Mouse (Mus musculus) gastrocnemius, adult 2 months (tissue): Measurements from ENCODE around the gene Fbxl3. TPM values are rescaled to one million over a fixed set of nuclear protein-coding genes. Genes with fewer than 3 reads are reported as not detected.
A peak's percentile ranks its signal among the peaks of the same experiment; 100 is the strongest.

Experiments
- DNase-seq: peaks from one replicate; pipeline ENCODE4 v3.0.0; 2022
- H3K27ac ChIP-seq: fragments of 200-600 bp; 2 replicates; pipeline ENCODE4 v1.8.1; 2022; ENCODE audit warnings: mild to moderate bottlenecking
- H3K4me3 ChIP-seq: fragments of 200-600 bp; 2 replicates; pipeline ENCODE4 v1.8.1; 2022; ENCODE audit warnings: mild to moderate bottlenecking, moderate library complexity
- CTCF ChIP-seq: fragments of 200-600 bp; IDR thresholded peaks from 2 replicates; pipeline ENCODE4 v1.8.1; 2022; ENCODE audit warnings: antibody characterized with exemption, mild to moderate bottlenecking, moderate library complexity
- intact Hi-C: fragments of 180-260 bp; cut with DNase I; formaldehyde crosslinking; loops from one replicate; pipeline ENCODE4 v1.15.1; 2025
- total RNA-seq, 2 experiments: library from RNA; stranded (reverse); gene quantifications; 2 replicates each; pipeline ENCODE4 v1.2.3; 2021

Fbxl3 gene
- total RNA-seq, 2 experiments from 2014 or later: 54.1 to 54.3 TPM

GRCm38 (mm10) chr14:103078006-103078912, 21.1 kb downstream of the Fbxl3 start:
- intact Hi-C loops: no loop called here
- Histone ChIP-seq H3K4me3 (no peak overlapping the region), H3K27ac (no peak overlapping the region)
- no peak for TF ChIP-seq CTCF
- no peak for DNase-seq

GRCm38 (mm10) chr14:103077272-103078005, 21.9 kb downstream of the Fbxl3 start:
- Histone ChIP-seq H3K27ac (no peak overlapping the region), H3K4me3 (no peak overlapping the region)
- intact Hi-C loops: no loop called here
- no peak for DNase-seq
- no peak for TF ChIP-seq CTCF

- Histone ChIP-seq H3K27ac (no peak overlapping the region), H3K4me3 (no peak overlapping the region)
- TF ChIP-seq CTCF: no peak
- intact Hi-C loops: no loop called here
- no peak for DNase-seq
These were observed 24.2 kb downstream of the Fbxl3 start for GRCm38 (mm10) chr14:103075166-103075565.

- intact Hi-C loops: no loop called here
These were observed 25.5 kb downstream of the Fbxl3 start for GRCm38 (mm10) chr14:103073825-103074224.

DNA sequence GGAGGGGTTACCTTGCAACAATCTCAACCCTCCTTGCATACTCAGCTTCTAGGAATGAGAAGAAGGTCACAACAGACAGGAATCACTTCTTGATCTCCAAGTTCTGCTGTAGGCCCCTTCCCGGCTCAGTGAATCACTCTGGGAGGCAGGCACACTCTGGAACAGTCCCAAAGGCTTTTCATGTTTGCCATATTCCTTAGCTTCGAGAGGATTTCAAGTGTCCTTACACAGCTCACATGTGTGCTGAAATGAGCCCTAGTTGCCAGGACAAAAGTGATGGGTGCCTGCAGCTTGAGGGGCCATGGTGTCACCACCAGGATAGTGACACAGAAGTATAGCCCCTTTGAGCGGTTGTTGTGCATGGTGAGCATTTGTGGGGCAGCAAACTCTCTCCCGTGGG, 26.6 kb downstream of the Fbxl3 start:
- H3K27ac ChIP-seq: no peak overlapping the region
- no peak overlapping the region for H3K4me3 ChIP-seq
- no peak for TF ChIP-seq CTCF
- intact Hi-C loops: no loop called here
- no peak for DNase-seq

More at GRCm38 (mm10) chr14:103073825-103074224, 25.5 kb downstream of the Fbxl3 start:
- Histone ChIP-seq H3K4me3 (no peak overlapping the region), H3K27ac (no peak overlapping the region)
- no peak for DNase-seq
- TF ChIP-seq CTCF: no peak

DNA sequence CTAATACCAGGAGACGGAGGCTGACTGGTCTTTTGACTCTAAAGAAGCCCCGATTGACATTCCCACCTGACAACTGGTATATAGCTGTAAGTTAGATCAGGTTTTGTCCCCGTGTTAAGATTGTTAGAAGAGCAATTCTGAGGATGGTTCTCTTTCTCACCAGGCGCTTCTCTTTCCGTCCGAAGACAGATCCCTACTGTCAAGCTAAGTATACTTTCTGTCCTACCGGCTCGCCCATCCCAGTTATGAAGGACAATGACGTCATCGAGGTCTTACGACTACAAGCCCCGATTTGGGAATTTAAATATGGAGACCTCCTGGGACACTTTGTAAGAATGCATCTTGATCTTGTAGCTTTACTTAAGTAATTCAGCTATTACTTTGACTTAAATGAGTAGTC, 27.9 kb downstream of the Fbxl3 start:
- intact Hi-C loops: loop anchor here (2.0 kb wide), 1 partner anchor 15 kb away; no protein-coding TSS in a partner anchor
- no peak overlapping the region for H3K4me3 ChIP-seq
- DNase-seq: no peak
- no peak for TF ChIP-seq CTCF
- no peak overlapping the region; the same call in 1 of the 2 replicates for H3K27ac ChIP-seq

DNA sequence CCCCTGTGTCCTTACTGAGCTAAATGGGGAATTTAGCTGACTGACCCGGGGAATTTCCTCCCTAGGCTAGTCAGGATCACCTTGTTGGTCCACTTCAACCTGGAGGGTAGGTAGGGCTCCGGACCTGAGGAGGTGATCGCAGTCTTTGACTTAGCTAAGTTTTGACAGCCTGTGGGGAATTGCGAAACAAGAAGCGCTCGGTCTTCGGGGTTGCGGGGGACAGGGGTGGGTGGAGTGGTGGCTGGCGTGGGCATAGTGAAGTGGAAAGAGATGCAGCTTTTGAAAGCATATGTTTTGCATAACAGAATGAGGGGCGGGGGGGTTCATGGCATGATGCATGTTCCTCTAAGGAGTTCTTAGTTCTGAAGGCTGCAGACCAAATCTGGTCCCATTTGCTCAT, 28.6 kb downstream of the Fbxl3 start:
- intact Hi-C loops: loop anchor here (1.0 to 2.0 kb wide), 2 partner anchors 16 to 29 kb away; partner anchors contain the start of gene Fbxl3
- TF ChIP-seq CTCF: no peak
- H3K27ac ChIP-seq: peak overlapping the region; percentile 96
- peak; percentile 47 for DNase-seq
- peak overlapping the region; percentile 78 for H3K4me3 ChIP-seq

GRCm38 (mm10) chr14:103069864-103070611, 29.3 kb downstream of the Fbxl3 start, which contains the start of gene Cln5:
Gene Cln5 (plus strand): TSS chr14:103070216.
- Histone ChIP-seq H3K27ac (peak within 1 kb of the TSS; percentile 96), H3K4me3 (peak within 1 kb of the TSS; percentile 78)
- TF ChIP-seq CTCF: peak; percentile 36; the same call in 1 of the 2 replicates
- DNase-seq: peak; percentile 98
- intact Hi-C loops: loop anchor here (1.0 to 5.0 kb wide), 3 partner anchors 17 to 467 kb away; partner anchors contain the start of gene Fbxl3

- TF ChIP-seq CTCF: no peak
- intact Hi-C loops: loop anchor here (5.0 kb wide), 1 partner anchor 468 kb away; no protein-coding TSS in a partner anchor
- H3K27ac ChIP-seq: peak overlapping the region; percentile 96
- DNase-seq: no peak
- peak overlapping the region; percentile 78 for H3K4me3 ChIP-seq
These were observed 29.9 kb downstream of the Fbxl3 start for GRCm38 (mm10) chr14:103069465-103069863.

- Histone ChIP-seq H3K27ac (no peak overlapping the region), H3K4me3 (peak overlapping the region; percentile 49; the same call in 1 of the 2 replicates)
- peak; percentile 83 for TF ChIP-seq CTCF
- peak; percentile 81 for DNase-seq
- intact Hi-C loops: loop anchor here (1.0 to 5.0 kb wide), 2 partner anchors 67 to 472 kb away; no protein-coding TSS in a partner anchor
These were observed 33.8 kb downstream of the Fbxl3 start for GRCm38 (mm10) chr14:103065294-103066167.

DNA sequence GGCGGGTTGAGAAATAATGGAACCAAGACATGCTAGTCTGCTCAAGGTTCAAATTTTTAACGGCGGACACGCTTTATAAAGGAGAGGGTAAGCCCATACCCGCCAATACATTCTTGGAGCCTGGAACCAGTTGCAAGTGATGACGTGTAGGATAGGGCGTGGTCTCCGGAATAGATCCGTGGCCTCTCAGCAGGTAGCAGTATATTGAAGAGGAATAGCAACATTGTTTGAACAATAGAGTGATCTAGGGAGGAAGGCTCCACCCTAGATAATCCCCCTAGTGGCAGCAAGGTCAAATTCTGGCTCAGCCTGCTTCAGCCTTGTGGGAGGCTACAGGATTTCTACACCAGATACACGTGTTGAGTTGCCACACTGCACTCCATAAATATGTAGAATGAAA, 39.9 kb downstream of the Fbxl3 start:
- H3K4me3 ChIP-seq: no peak overlapping the region
- H3K27ac ChIP-seq: no peak overlapping the region
- DNase-seq: no peak
- intact Hi-C loops: no loop called here
- TF ChIP-seq CTCF: no peak
